Mouse (Mus musculus) ES-E14 (cell line): ENCODE data around the gene Blvra.

ENCODE experiments used
- CHD2 ChIP-seq: IDR thresholded peaks from 2 replicates; pipeline ENCODE4 v1.6.1; 2014; ENCODE audit warnings: mild to moderate bottlenecking, low read depth, low read length, inconsistent platforms
- HCFC1 ChIP-seq: IDR thresholded peaks from 2 replicates; pipeline ENCODE4 v1.6.1; 2012; ENCODE audit warnings: low read length, inconsistent platforms, borderline replicate concordance; ENCODE audit not compliant: insufficient read depth
- MAFK ChIP-seq: IDR thresholded peaks from 2 replicates; pipeline ENCODE4 v1.6.1; 2014; ENCODE audit warnings: mild to moderate bottlenecking, low read depth, low read length, inconsistent platforms; ENCODE audit not compliant: insufficient read depth
- ZNF384 ChIP-seq: IDR thresholded peaks from 2 replicates; pipeline ENCODE4 v1.6.1; 2012; ENCODE audit warnings: low read depth, low read length, inconsistent platforms

DNA sequence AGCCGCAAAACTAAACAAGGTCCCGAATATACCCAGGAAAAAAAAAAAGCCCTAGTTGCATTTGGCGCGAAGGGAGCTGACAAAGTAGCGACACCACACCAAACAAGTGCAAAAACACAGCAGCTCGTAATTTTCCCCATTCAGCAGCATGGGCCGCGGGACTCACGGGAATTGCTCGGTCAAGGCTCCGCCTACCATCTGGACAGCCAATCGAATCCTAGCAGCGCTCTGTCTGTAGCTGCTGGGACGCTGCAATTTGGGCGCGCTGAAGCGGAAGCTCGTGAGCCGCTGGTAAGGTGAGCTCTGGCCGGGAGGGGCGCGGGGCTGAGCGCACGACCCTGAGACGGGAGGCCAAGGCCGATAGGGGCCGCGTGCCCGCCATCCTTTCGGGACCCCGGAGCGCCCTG lies at the start of gene Blvra:
- TF ChIP-seq CHD2 (no peak), HCFC1 (0 out of 2 replicates have a peak, but pooled peaks have one; percentile 20), MAFK (no peak), ZNF384 (no peak)
